Mouse (Mus musculus) bone marrow macrophage, adult 2 months (primary cell): Measurements from ENCODE around the gene Slc25a10. TPM values are rescaled to one million over a fixed set of nuclear protein-coding genes. Genes with fewer than 3 reads are reported as not detected.

ENCODE experiments used
- H3K27ac ChIP-seq: 2 replicates; pipeline ENCODE4 v1.5.1; 2012; ENCODE audit warnings: low read depth, low read length; ENCODE audit not compliant: insufficient read depth
- H3K4me1 ChIP-seq: 2 replicates; pipeline ENCODE4 v1.6.1; 2012; ENCODE audit warnings: low read length; ENCODE audit not compliant: control insufficient read depth, insufficient read depth
- H3K4me3 ChIP-seq: 2 replicates; pipeline ENCODE4 v1.5.1; 2012; ENCODE audit warnings: mild to moderate bottlenecking, low read length, moderate library complexity; ENCODE audit not compliant: insufficient read depth
- CTCF ChIP-seq: IDR thresholded peaks from 2 replicates; pipeline ENCODE4 v1.5.1; 2012; ENCODE audit warnings: low read depth, mild to moderate bottlenecking, low read length, moderate library complexity
- POLR2A ChIP-seq: IDR thresholded peaks from 2 replicates; pipeline ENCODE4 v1.6.1; 2012; ENCODE audit warnings: mild to moderate bottlenecking, low read depth, low read length, borderline replicate concordance
- polyA plus RNA-seq: library from polyadenylated mRNA; stranded (reverse); fragments of >200 nt; gene quantifications from 2 replicates; pipeline ENCODE4 v1.2.4, GENCODE M21; 2012; ENCODE audit not compliant: missing spikeins, insufficient read depth, insufficient read length

The Slc25a10 gene
- polyA plus RNA-seq, result 62.9 and 65.6 TPM in 2 replicates

DNA sequence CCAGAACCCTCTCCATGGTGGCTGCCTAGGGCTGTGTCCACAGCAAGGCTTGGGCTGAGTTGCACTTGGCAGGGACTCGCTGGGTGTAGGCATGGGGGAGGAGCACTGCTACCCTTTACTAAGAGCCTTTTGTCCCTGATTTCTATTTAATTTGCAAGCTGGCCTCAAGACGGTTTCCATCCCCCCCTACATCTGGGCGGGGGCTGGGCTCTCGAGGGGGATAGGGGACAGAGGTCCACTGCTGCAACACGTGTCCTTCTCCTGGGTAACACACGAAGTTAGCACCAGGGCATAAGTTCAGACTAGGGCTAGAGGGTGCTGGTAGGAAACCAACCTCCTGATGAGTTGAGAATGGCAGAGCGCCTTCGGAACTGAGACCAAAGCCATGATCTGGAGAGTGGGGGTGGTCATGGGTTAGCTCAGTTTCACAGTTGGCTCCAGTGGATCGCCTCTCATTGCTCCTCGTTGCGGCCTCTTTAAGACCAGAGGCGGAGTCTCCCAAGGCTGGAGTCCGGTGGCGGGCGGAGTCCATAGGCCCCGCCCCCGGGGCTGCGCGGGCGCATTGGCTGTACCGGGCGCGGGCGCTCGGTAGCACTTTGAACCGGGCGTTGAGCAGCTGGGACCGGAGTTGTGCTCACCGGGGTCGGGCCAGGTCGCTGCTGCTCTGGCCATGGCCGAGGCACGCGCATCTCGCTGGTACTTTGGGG is at the start of gene Slc25a10:
Slc25a10 (plus strand) TSS at position 524 of the 707 bp plus-strand sequence.
- H3K4me1 ChIP-seq, result peaks cover 28% of the 10 kb centered on the region
- H3K27ac ChIP-seq, result peak within 1 kb of the TSS; percentile 74
- H3K4me3 ChIP-seq, result peak within 1 kb of the TSS; percentile 89
- TF ChIP-seq POLR2A (no peak), CTCF (no peak)

DNA sequence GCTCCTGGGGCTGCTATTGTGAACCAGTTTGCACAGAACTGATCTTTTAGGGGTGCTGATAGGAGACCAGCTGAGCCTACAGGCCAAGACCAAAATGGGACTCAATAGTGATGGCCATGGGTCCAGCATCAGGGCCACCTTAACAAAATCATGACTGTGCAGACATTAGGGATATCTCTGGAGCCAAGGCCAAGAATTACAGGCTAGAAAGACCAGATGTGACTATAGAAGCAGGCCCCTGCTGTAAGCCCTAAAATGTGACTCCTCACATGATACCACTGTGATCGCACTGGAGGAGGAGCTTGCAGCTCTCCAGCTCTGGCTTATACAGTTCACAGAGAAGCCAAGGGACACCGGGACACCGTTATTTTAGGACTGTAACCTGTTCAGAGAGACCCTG is 49.3 kb upstream of the Slc25a10 start, which contains the start of gene Tspan10:
Tspan10 (plus strand) TSS at position 301 of the 400 bp plus-strand sequence.
- H3K27ac ChIP-seq, result no peak within 1 kb of the TSS
- H3K4me3 ChIP-seq, result no peak within 1 kb of the TSS
- TF ChIP-seq POLR2A (no peak), CTCF (no peak)
- peaks cover 27% of the 10 kb centered on the region for H3K4me1 ChIP-seq

DNA sequence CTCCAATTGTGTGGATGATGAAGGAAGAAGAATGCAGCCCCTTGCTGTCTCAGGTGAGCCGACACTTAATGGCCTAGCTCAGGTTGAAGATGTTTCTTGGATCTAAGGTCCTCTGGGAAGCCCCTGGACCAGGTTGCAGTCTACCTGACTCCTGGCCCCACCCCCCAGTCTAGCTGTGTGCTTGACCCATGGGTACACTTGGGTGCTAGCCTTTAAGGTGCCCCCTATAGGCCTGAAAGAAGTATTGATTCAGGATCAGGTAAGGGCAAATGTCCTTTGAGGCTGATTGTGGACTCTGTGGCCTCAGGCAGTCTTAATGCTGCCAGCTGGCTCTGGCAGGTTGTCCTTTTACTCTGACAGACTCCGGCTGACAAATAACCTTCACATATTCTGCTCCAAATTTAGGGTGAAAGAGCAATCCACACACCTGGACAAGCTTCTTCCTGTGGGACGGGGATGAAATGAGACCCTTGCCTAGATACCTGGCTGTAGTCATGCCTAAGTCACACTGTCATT is 48.8 kb upstream of the Slc25a10 start:
- H3K4me1 ChIP-seq, result peaks cover 27% of the 10 kb centered on the region
- TF ChIP-seq POLR2A (no peak), CTCF (no peak)
- H3K4me3 ChIP-seq, result no peak overlapping the region
- no peak overlapping the region for H3K27ac ChIP-seq

- H3K4me1 ChIP-seq, result peaks cover 26% of the 10 kb centered on the region
- no peak overlapping the region for H3K4me3 ChIP-seq
- peak overlapping the region; percentile 5; the same call in 1 of the 2 replicates for H3K27ac ChIP-seq
- TF ChIP-seq CTCF (no peak), POLR2A (no peak)
Observed at GRCm38 (mm10) chr11:120444106-120444505, 47.5 kb upstream of the Slc25a10 start.

DNA sequence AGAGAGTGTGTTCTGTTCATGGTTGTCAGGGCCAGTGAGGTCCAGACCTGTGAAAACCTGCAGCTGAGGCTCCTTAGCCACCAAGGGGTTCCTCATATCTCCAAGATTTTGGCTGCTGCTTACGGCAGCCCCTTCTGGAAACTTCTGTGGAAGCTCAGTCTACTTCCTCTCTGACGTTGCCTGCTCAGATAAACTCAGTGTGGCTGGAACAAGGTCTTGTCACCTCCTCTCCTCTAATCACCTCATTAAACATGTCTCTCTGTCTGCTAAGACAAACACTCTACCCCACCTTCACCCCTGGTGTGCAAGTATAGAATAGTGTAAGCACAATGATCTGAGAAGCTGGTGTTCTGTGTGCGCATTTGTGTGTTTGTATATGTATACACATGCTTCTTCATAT is 46.2 kb upstream of the Slc25a10 start:
- no peak overlapping the region for H3K4me3 ChIP-seq
- no peak overlapping the region for H3K27ac ChIP-seq
- peaks cover 26% of the 10 kb centered on the region for H3K4me1 ChIP-seq
- TF ChIP-seq POLR2A, result no peak
- no peak for TF ChIP-seq CTCF

DNA sequence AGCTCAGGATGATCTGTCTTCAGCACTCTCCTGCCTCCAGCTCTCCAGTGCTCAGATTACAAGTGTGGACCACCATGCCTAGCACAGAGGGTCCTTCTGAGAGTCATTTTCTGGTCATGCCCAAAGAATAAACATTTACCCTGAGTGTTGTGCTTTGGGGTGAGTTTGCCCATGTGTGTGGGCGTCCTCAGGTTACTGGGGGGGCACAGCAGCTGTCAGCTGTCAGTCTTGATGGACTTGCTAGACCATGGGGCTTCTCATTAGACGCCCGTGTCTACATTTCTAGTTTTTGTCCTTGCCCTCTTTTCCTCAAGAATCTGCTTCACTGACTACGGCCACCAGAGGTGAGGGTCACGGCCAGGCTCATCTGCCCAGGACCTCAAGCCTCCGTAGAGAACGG is 44.5 kb upstream of the Slc25a10 start:
- Histone ChIP-seq H3K4me1 (peaks cover 30% of the 10 kb centered on the region), H3K4me3 (no peak overlapping the region), H3K27ac (no peak overlapping the region)
- TF ChIP-seq CTCF (no peak), POLR2A (no peak)

- H3K4me1 ChIP-seq, result peaks cover 23% of the 10 kb centered on the region
- H3K4me3 ChIP-seq, result no peak overlapping the region
- H3K27ac ChIP-seq, result no peak overlapping the region
- TF ChIP-seq CTCF (no peak), POLR2A (no peak)
Observed at GRCm38 (mm10) chr11:120452246-120452645, 39.4 kb upstream of the Slc25a10 start.

- H3K4me1 ChIP-seq, result peaks cover 23% of the 10 kb centered on the region
- peak within 1 kb of the TSS; percentile 3; the same call in 1 of the 2 replicates for H3K27ac ChIP-seq
- no peak within 1 kb of the TSS for H3K4me3 ChIP-seq
- TF ChIP-seq POLR2A (no peak), CTCF (no peak)
Observed at GRCm38 (mm10) chr11:120453306-120453705, 38.3 kb upstream of the Slc25a10 start, which contains the start of gene Pde6g. Pde6g (minus strand) TSS chr11:120453500.

GRCm38 (mm10) chr11:120454965-120455364 is 36.7 kb upstream of the Slc25a10 start:
- TF ChIP-seq POLR2A (no peak), CTCF (no peak)
- no peak overlapping the region for H3K4me3 ChIP-seq
- H3K27ac ChIP-seq, result no peak overlapping the region
- H3K4me1 ChIP-seq, result peaks cover 23% of the 10 kb centered on the region

GRCm38 (mm10) chr11:120455413-120455812 is 36.2 kb upstream of the Slc25a10 start:
- H3K27ac ChIP-seq, result no peak overlapping the region
- H3K4me3 ChIP-seq, result no peak overlapping the region
- H3K4me1 ChIP-seq, result peaks cover 23% of the 10 kb centered on the region
- no peak for TF ChIP-seq POLR2A
- no peak for TF ChIP-seq CTCF
